Mouse (Mus musculus) erythroblast, embryonic 14.5 days (primary cell): ENCODE data around the gene Nras.

Experiments
- GATA1 ChIP-seq: IDR thresholded peaks from 2 replicates; pipeline ENCODE4 v1.6.1; 2012; ENCODE audit warnings: low read length, inconsistent platforms, mixed read lengths
- TAL1 ChIP-seq: IDR thresholded peaks from 3 replicates; pipeline ENCODE4 v1.6.1; 2012; ENCODE audit warnings: low read length, inconsistent platforms, mixed read lengths

- TF ChIP-seq GATA1 (no peak), TAL1 (no peak)
Observed at GRCm38 (mm10) chr3:103058207-103059157, at the start of gene Nras.
